ENCODE assay signal across 40 mouse cellular contexts in genomic region chr2:25633616-25634015, GRCm38 (mm10). TPM values are rescaled to one million over a fixed set of nuclear protein-coding genes. Genes with fewer than 3 reads are reported as not detected.
"Had no signal": no experiment of that assay in that cellular context is flagged by ENCODE, and none has a peak within 500 bp of the region (broad histone marks: within the 10 kb centered on the region; RNA-seq: fewer than 3 reads in every experiment).

No protein-coding gene starts in this region.

- H3K36me3 ChIP-seq: heart, embryonic 13.5 days; heart, embryonic 15.5 days; hindbrain, embryonic 13.5 days; hindbrain, embryonic 15.5 days; kidney, embryonic 15.5 days; limb, embryonic 10.5 days; limb, embryonic 12.5 days; liver, embryonic 13.5 days; liver, embryonic 15.5 days had no signal

- ATAC-seq: hindbrain, postnatal 0 days; intestine, embryonic 16.5 days had no signal

- DNase-seq: gastrocnemius, postnatal 14 days; gastrocnemius, postnatal 36 days; heart, adult 11 months; heart, adult 2 months; heart, postnatal 14 days; heart, postnatal 36 days; kidney, adult 11 months; kidney, adult 2 months; kidney, adult 9 months; kidney, postnatal 14 days; kidney, postnatal 36 days; layer of hippocampus, adult 9-11 months; liver; liver, embryonic 13.5 days had no signal

- H3K4me2 ChIP-seq: heart, embryonic 11.5 days; heart, embryonic 13.5 days; heart, embryonic 15.5 days; hindbrain, embryonic 13.5 days; hindbrain, embryonic 15.5 days; kidney, embryonic 15.5 days; limb, embryonic 12.5 days; liver, embryonic 11.5 days; liver, embryonic 13.5 days; liver, embryonic 15.5 days had no signal

- H3K27ac ChIP-seq: heart, adult 2 months; heart, embryonic 13.5 days; heart, embryonic 15.5 days; hindbrain, embryonic 13.5 days; hindbrain, embryonic 15.5 days; hindbrain, postnatal 0 days; kidney, embryonic 15.5 days; kidney, postnatal 0 days; left cerebral cortex, adult 2 months; limb, embryonic 10.5 days; limb, embryonic 12.5 days; liver, embryonic 13.5 days; liver, embryonic 15.5 days had no signal

- H3K27me3 ChIP-seq: heart, embryonic 15.5 days; hindbrain, embryonic 13.5 days; hindbrain, embryonic 15.5 days; kidney, embryonic 15.5 days; limb, embryonic 12.5 days; liver, embryonic 13.5 days; liver, embryonic 15.5 days had no signal

- H3K4me3 ChIP-seq: heart, adult 2 months; heart, embryonic 13.5 days; heart, embryonic 15.5 days; hindbrain, embryonic 13.5 days; hindbrain, embryonic 15.5 days; kidney, embryonic 15.5 days; left cerebral cortex, adult 2 months; limb, embryonic 10.5 days; limb, embryonic 12.5 days; liver, embryonic 13.5 days; liver, embryonic 15.5 days had no signal

- H3K4me1 ChIP-seq: heart, embryonic 13.5 days; heart, embryonic 15.5 days; hindbrain, embryonic 13.5 days; hindbrain, embryonic 15.5 days; kidney, embryonic 15.5 days; limb, embryonic 12.5 days; liver, embryonic 13.5 days had no signal

- H3K9me3 ChIP-seq: heart, embryonic 13.5 days; heart, embryonic 15.5 days; hindbrain, embryonic 13.5 days; hindbrain, embryonic 15.5 days; kidney, embryonic 15.5 days; limb, embryonic 10.5 days; limb, embryonic 12.5 days; liver, embryonic 13.5 days; liver, embryonic 15.5 days had no signal

- H3K9ac ChIP-seq: heart, embryonic 13.5 days; heart, embryonic 15.5 days; hindbrain, embryonic 13.5 days; hindbrain, embryonic 15.5 days; kidney, embryonic 15.5 days; limb, embryonic 12.5 days; liver, embryonic 13.5 days; liver, embryonic 15.5 days had no signal

RNA-seq across cellular contexts. Expression of gene Fcna, which starts 5.8 kb away (rescaled TPM):
- total RNA-seq: hematopoietic stem cell, adult 5-6 weeks had no signal

RNA-seq across cellular contexts. Expression of gene Ccdc183, which starts 16.1 kb away (rescaled TPM):
- total RNA-seq: gastrocnemius, adult 8-10 months; gastrocnemius, postnatal 14 days; gastrocnemius, postnatal 36 days; heart, adult 2 months; heart, postnatal 14 days; heart, postnatal 36 days; hematopoietic stem cell, adult 5-6 weeks; hindbrain, postnatal 0 days; layer of hippocampus, adult 18-20 months; layer of hippocampus, adult 8-10 months; layer of hippocampus, postnatal 25 days; left cerebral cortex, adult 2 months; left cerebral cortex, postnatal 14 days; left cerebral cortex, postnatal 36 days had no signal
- polyA plus RNA-seq: heart, adult 2 months; large intestine, adult 2 months had no signal

RNA-seq across cellular contexts. Expression of gene Lcn8, which starts 19.3 kb away (rescaled TPM):
- total RNA-seq: hematopoietic stem cell, adult 5-6 weeks; hindbrain, postnatal 0 days; layer of hippocampus, adult 18-20 months; layer of hippocampus, adult 8-10 months; layer of hippocampus, postnatal 25 days; left cerebral cortex, adult 2 months; left cerebral cortex, postnatal 14 days; left cerebral cortex, postnatal 36 days had no signal
- polyA plus RNA-seq: heart, embryonic 11.5 days; heart, embryonic 13.5 days; heart, embryonic 15.5 days; heart, postnatal 0 days; hindbrain, embryonic 11.5 days; hindbrain, embryonic 13.5 days; hindbrain, embryonic 15.5 days; hindbrain, postnatal 0 days; intestine, embryonic 14.5 days; intestine, embryonic 16.5 days; kidney, adult 2 months; kidney, embryonic 15.5 days; kidney, postnatal 0 days; large intestine, adult 2 months; limb, embryonic 10.5 days; limb, embryonic 12.5 days; liver, embryonic 11.5 days; liver, embryonic 13.5 days; liver, embryonic 15.5 days had no signal

RNA-seq across cellular contexts. Expression of gene Lcn5, which starts 24.1 kb away (rescaled TPM):
- total RNA-seq: gastrocnemius, adult 8-10 months; gastrocnemius, postnatal 14 days; gastrocnemius, postnatal 36 days; heart, adult 2 months; heart, postnatal 14 days; heart, postnatal 36 days; hematopoietic stem cell, adult 5-6 weeks; hindbrain, postnatal 0 days; layer of hippocampus, adult 18-20 months; layer of hippocampus, adult 8-10 months; layer of hippocampus, postnatal 25 days; left cerebral cortex, adult 2 months; left cerebral cortex, postnatal 14 days; left cerebral cortex, postnatal 36 days had no signal
- polyA plus RNA-seq: heart, adult 2 months; heart, embryonic 11.5 days; heart, embryonic 13.5 days; heart, embryonic 15.5 days; heart, postnatal 0 days; hindbrain, embryonic 11.5 days; hindbrain, embryonic 13.5 days; hindbrain, embryonic 15.5 days; hindbrain, postnatal 0 days; intestine, embryonic 14.5 days; intestine, embryonic 16.5 days; kidney, adult 2 months; kidney, embryonic 15.5 days; kidney, postnatal 0 days; large intestine, adult 2 months; limb, embryonic 10.5 days; limb, embryonic 12.5 days; limb, embryonic 14.5 days; liver, embryonic 11.5 days; liver, embryonic 13.5 days; liver, embryonic 15.5 days had no signal
